Mouse (Mus musculus) olfactory bulb, adult 2 months (tissue): ENCODE results near the gene Adarb1.

ENCODE experiments used
- CTCF ChIP-seq: fragments of 200-500 bp; IDR thresholded peaks from 2 replicates; pipeline ENCODE4 v1.5.1; 2012; ENCODE audit warnings: low read depth, mild to moderate bottlenecking, low read length, moderate library complexity; ENCODE audit not compliant: insufficient read depth
- POLR2A ChIP-seq: fragments of 200-500 bp; IDR thresholded peaks from 2 replicates; pipeline ENCODE4 v1.6.1; 2012; ENCODE audit warnings: mild to moderate bottlenecking, low read depth, low read length, moderate library complexity; ENCODE audit not compliant: insufficient read depth

DNA sequence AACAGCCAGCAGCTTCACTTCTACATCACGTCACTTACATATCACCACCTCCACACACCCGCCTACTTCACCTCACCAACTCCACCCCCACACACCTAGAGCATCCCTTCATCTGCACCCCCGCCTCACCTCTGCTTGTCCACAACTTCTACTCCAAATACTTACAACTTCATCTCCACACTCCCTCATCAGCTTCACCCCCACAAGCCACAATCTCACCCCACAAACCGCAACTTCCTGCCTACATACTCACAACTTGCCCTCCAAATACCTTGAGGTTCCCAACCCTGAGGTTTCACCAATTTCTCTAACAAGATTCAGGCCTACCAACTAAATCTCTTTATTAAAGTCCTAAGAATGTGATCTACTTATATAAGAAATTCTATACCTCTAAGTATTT, 51.1 kb downstream of the Adarb1 start:
- TF ChIP-seq CTCF (no peak), POLR2A (no peak)
